Mouse (Mus musculus) heart, postnatal 0 days (tissue): ENCODE results near the gene Dis3. TPM values are rescaled to one million over a fixed set of nuclear protein-coding genes. Genes with fewer than 3 reads are reported as not detected.
A peak's percentile ranks its signal among the peaks of the same experiment; 100 is the strongest.

Source experiments
- ATAC-seq: fragments of 200-750 bp; cut with Nextera tagmentation; 2 replicates; pipeline ENCODE4 v1.8.0; 2017; ENCODE audit warnings: low read depth, moderate number of reproducible peaks, moderate library complexity; ENCODE audit not compliant: insufficient read depth
- DNase-seq: peaks from one replicate; pipeline ENCODE4 v3.0.0-alpha.2; 2016; ENCODE audit warnings: low spot score
- H3K27ac ChIP-seq: fragments of 300-500 bp; sonication (generic); 2 replicates; pipeline ENCODE4 v1.5.1; 2014; ENCODE audit warnings: low read depth, mild to moderate bottlenecking
- H3K27me3 ChIP-seq: fragments of 300-500 bp; sonication (generic); 2 replicates; pipeline ENCODE4 v1.6.1; 2014; ENCODE audit warnings: low read length, mixed read lengths; ENCODE audit not compliant: control insufficient read depth, insufficient read depth
- H3K36me3 ChIP-seq: fragments of 300-500 bp; sonication (generic); replicated peaks from 2 replicates; pipeline ENCODE4 v1.6.1; 2014; ENCODE audit warnings: low read length, mixed read lengths; ENCODE audit not compliant: control insufficient read depth, insufficient read depth
- H3K4me1 ChIP-seq: fragments of 300-500 bp; sonication (generic); 2 replicates; pipeline ENCODE4 v1.6.1; 2014; ENCODE audit warnings: antibody characterized with exemption; ENCODE audit not compliant: control insufficient read depth, insufficient read depth
- H3K4me2 ChIP-seq: fragments of 300-500 bp; sonication (generic); 2 replicates; pipeline ENCODE4 v1.6.1; 2014; ENCODE audit warnings: low read depth, mild to moderate bottlenecking, low read length, moderate library complexity
- H3K4me3 ChIP-seq: fragments of 300-500 bp; sonication (generic); 2 replicates; pipeline ENCODE4 v1.5.1; 2014; ENCODE audit warnings: low read depth, low read length
- H3K9ac ChIP-seq: fragments of 300-500 bp; sonication (generic); replicated peaks from 2 replicates; pipeline ENCODE4 v1.6.1; 2014; ENCODE audit warnings: low read depth, low read length, mixed read lengths
- H3K9me3 ChIP-seq: fragments of 300-500 bp; sonication (generic); replicated peaks from 2 replicates; pipeline ENCODE4 v1.6.1; 2016; ENCODE audit warnings: low read length; ENCODE audit not compliant: control insufficient read depth
- CTCF ChIP-seq: IDR thresholded peaks from 2 replicates; pipeline ENCODE4 v1.5.1; 2016; ENCODE audit warnings: antibody characterized with exemption, control low read depth, low read depth
- EP300 ChIP-seq: IDR thresholded peaks from 2 replicates; pipeline ENCODE4 v1.6.1; 2016; ENCODE audit warnings: antibody characterized with exemption, low read depth
- WGBS: fragments of 180-500 bp; shearing (Covaris S2); extraction: QIAGEN DNeasy Blood & Tissue Kit; methylation state at CpG from one replicate; pipeline ENCODE4 v1.1.7; 2014; 5-methylcytosine and 5-hydroxymethylcytosine counted together
- polyA plus RNA-seq: library from polyadenylated mRNA; unstranded; fragments of >200 nt; fragmentation: Nextera tagmentation; extraction: Ambion mirVana; gene quantifications from 2 replicates; pipeline ENCODE4 v1.2.1, GENCODE M21; 2015
- total RNA-seq: library from RNA; depleted of rRNA; stranded (reverse); fragments of >200 nt; gene quantifications from 2 replicates; pipeline ENCODE4 v1.2.3, GENCODE M21; 2014; ENCODE audit warnings: low replicate concordance

Gene Dis3
- total and polyA plus RNA-seq, 2 experiments from 2014 or later: 8.2 to 10.5 TPM

DNA sequence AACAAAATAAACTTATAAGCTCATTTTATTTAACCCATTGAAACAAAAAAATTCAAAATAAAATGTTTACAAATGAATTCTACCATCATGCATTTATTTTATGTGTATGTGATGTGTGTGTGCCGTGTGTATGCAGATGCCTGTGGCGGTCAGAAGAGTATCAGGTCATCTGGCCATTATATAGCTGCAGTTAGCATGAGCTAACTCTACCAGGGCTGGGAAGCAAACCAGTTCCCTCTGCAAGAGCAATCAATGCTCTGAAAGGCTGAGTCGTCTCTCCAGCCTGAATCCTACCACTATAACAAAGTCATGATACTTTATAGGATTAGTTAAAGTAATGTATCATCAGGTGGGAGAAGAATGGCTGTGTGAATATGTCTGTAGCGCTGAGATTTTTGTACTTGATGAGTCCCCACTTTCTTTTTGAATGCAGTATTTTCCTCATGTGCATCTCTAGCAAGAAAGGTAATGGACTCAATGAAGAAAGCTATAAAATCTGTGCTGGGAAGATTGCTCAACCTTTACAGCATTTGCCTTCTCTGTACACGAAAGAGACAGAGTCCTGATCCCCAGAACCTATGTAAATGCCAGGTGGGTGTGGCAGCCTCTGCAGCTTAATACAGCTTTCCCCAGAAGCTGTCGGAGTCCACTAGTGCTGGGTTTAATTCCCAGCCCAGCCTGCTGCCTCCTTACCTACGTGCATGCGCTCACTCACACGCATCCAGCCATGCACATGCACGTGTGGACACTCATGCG, 22.2 kb upstream of the Dis3 start:
- Histone ChIP-seq H3K4me3 (no peak overlapping the region), H3K4me2 (no peak overlapping the region), H3K9ac (no peak overlapping the region), H3K9me3 (no peaks in the 10 kb centered on the region), H3K27ac (no peak overlapping the region), H3K27me3 (no peaks in the 10 kb centered on the region), H3K36me3 (peaks cover 22% of the 10 kb centered on the region), H3K4me1 (no peaks in the 10 kb centered on the region)
- 89% methylated on average over 11 of the region's 11 CpGs for WGBS
- ATAC-seq (no peak), DNase-seq (no peak)
- no peak for TF ChIP-seq CTCF
- no peak for TF ChIP-seq EP300

DNA sequence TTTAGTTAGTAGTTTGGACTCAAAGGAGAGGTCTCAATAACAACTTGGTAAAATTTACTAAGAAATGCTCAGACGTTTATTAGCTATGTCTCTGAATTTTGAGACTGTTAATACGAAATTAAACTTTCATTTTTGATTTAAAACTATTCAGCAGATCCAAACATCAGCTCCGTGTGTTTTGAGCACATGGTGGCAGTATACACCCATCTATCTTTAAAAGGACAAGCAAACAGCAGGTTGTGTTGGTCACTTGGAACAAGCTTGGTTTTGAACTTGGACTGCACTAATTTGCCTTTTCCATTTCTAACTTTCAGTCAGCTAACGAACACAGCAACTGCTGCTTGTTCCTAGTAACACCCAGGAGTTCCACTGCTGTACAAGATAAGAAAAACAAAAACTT, 18.0 kb upstream of the Dis3 start:
- Histone ChIP-seq H3K27ac (no peak overlapping the region), H3K9me3 (no peaks in the 10 kb centered on the region), H3K36me3 (peaks cover 36% of the 10 kb centered on the region), H3K4me1 (no peaks in the 10 kb centered on the region), H3K4me3 (no peak overlapping the region), H3K4me2 (no peak overlapping the region), H3K27me3 (no peaks in the 10 kb centered on the region), H3K9ac (no peak overlapping the region)
- DNase-seq: no peak
- TF ChIP-seq EP300 (no peak), CTCF (peak; percentile 21; the same call in 1 of the 2 replicates)
- WGBS: 74% methylated on average over 4 of the region's 4 CpGs
- ATAC-seq: no peak

DNA sequence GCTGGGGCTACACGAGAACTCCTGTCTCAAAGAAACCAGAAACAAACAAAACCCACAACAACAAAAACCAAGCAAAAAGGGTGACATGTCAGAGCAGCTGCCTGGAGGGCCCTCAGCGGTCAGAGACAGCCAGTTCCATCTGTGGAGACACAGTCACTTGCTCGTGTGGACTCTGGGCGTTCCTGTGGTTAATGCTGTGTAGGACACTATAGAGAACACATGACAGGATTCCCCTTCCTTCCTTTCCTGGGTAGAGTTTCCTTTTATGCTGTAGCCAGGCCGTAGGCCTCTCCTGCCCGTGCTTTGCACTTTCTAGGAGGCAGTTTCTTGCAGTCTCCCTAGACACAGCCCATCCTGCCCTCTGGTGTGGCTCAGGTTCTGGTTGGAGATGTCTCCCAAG, 9.2 kb upstream of the Dis3 start:
- Histone ChIP-seq H3K4me3 (no peak overlapping the region), H3K27me3 (no peaks in the 10 kb centered on the region), H3K9ac (no peak overlapping the region), H3K4me2 (no peak overlapping the region), H3K36me3 (peaks cover 69% of the 10 kb centered on the region), H3K4me1 (no peaks in the 10 kb centered on the region), H3K27ac (no peak overlapping the region), H3K9me3 (no peaks in the 10 kb centered on the region)
- TF ChIP-seq CTCF (no peak), EP300 (no peak)
- DNase-seq (no peak), ATAC-seq (no peak)
- 90% methylated on average over 6 of the region's 6 CpGs for WGBS

DNA sequence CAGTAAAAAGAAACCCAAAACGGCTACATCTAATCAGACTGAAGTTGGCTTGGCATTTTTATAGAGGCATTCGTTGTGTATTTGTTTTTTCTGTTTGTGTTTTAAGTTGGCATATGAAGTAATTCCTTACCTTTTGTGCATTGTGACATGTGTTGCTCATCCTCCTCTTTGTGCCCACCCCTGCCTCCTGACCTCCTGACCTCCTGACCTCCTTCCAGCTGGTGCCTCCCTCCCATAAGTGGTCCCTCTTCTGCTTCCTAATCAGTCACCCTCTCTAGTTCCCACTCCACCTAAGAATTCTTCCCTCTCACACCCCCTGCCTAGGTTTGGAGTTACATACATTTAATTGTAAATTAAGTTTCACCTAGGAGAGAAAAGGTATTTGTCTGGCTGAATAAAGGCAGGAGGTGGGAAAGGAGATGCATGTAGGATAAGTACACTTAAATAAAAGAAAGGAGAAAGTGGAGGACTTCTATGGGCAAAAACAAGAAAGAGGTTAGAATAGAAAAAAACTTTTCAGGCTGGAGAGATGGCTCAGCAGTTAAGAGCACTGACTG, 8.1 kb upstream of the Dis3 start:
- DNase-seq (no peak), ATAC-seq (no peak)
- Histone ChIP-seq H3K27me3 (no peaks in the 10 kb centered on the region), H3K36me3 (peaks cover 70% of the 10 kb centered on the region), H3K9ac (no peak overlapping the region), H3K4me1 (no peaks in the 10 kb centered on the region), H3K4me3 (no peak overlapping the region), H3K4me2 (no peak overlapping the region), H3K9me3 (no peaks in the 10 kb centered on the region), H3K27ac (no peak overlapping the region)
- TF ChIP-seq CTCF: no peak
- no peak for TF ChIP-seq EP300
- 85% methylated on average over 2 of the region's 2 CpGs for WGBS

DNA sequence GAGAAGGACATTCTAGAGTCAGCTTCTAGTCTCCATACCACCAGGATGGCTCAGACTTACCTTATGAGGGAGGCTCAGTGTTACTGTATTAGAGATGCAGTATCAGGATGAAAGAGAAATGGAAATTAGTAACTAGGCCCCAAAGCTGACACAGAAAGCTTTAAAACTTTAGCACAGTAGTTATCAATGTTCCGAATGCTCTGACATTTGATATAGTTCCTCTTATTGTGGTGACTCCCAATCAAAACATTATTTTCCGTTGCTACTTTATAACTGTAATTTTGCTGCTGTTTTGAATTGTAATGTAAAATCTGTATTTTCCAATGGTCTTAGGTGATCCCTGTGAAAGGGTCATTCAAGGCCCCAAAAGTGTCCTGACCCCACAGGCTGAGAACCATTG, 7.1 kb upstream of the Dis3 start:
- Histone ChIP-seq H3K9ac (no peak overlapping the region), H3K27ac (no peak overlapping the region), H3K4me1 (no peaks in the 10 kb centered on the region), H3K36me3 (peaks cover 73% of the 10 kb centered on the region), H3K27me3 (no peaks in the 10 kb centered on the region), H3K4me2 (no peak overlapping the region), H3K4me3 (no peak overlapping the region), H3K9me3 (no peaks in the 10 kb centered on the region)
- 76% methylated on average over 2 of the region's 2 CpGs for WGBS
- TF ChIP-seq CTCF (no peak), EP300 (no peak)
- ATAC-seq (no peak), DNase-seq (no peak)
